Mouse (Mus musculus) lung, adult 10 weeks (tissue): ENCODE results near the gene Ppp3cb. TPM values are rescaled to one million over a fixed set of nuclear protein-coding genes. Genes with fewer than 3 reads are reported as not detected.

Experiments used
- polyA plus RNA-seq: library from polyadenylated mRNA; stranded (reverse); fragments of 350-450 nt; fragmentation: Illumina TruSeq; extraction: RNeasy Lipid Tissue Mini Kit (QIAGEN cat#74804); gene quantifications from one replicate; pipeline ENCODE4 v1.2.3, GENCODE M21; 2014; ENCODE audit warnings: low read depth, low replicate concordance; ENCODE audit not compliant: insufficient read depth

Ppp3cb gene
- 27.9 TPM for polyA plus RNA-seq

DNA sequence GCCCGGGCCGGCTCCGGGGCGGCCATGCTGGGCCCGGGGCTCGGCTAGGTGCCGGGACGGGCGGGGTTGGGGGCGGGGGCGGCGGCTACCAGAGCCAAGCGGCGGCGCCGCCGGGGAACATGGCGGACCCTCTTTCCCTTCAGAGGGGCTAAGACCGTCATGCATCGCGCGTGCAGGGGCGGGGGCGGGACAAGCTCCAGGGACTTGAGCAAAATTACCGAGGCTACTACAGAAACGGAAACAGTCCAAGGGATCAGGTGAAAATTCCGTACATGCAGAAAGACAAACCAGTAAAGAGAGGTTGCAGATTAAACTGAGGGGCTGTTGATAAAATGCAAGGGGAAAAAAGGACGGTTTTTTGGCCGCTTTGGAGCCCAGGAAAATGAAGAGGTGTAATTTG lies at the start of gene Ppp3cb:
Gene Ppp3cb (minus strand): TSS at position 159 of the 400 bp plus-strand sequence.

GRCm38 (mm10) chr14:20496603-20497002 lies 49.8 kb downstream of the Ppp3cb start, which contains the start of gene Mss51:
Mss51 (minus strand) TSS chr14:20496901.

GRCm38 (mm10) chr14:20479291-20480194 lies 66.8 kb downstream of the Ppp3cb start, which contains the start of gene Anxa7:
Anxa7 (minus strand) TSS chr14:20480133.

DNA sequence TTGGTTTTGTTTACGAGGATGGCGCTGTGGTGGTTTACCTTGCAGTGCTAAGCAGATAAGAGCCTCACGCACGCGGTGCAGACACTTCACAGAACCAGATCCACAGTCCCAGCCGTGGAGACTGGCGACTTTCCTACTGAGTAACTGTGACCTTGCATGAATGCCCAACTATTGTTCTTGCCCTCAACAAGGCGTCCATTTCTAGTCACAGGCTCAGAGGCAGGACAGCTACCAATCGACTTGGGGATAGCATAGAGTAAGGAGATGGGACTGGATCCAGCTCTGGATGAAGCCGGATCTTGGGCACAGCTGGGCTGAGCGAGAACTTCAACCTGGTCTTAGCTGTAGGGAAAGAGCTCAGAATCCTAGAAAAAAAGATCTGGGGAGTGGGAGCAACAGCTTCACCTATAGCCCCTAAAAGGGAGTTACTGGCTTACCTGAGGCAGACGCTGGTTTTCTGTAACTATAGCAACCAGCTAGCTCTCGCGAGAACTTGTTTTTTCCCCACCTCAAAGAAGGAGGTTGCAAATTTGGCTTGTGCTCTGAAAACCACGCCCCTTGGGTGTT lies 94.5 kb downstream of the Ppp3cb start, which contains the start of gene Cfap70:
Gene Cfap70 (minus strand): TSS at position 462 of the 567 bp plus-strand sequence.

Other genes with a start within 250 kb of the Ppp3cb start
- 11.6 TPM for gene Ecd, start 198.5 kb downstream of the Ppp3cb start, polyA plus RNA-seq
- 17.4 TPM for gene Fam149b, start 198.4 kb downstream of the Ppp3cb start, polyA plus RNA-seq
- gene Dnajc9, start 157.7 kb downstream of the Ppp3cb start, polyA plus RNA-seq: 30.7 TPM
- gene Mrps16, start 152.9 kb downstream of the Ppp3cb start, polyA plus RNA-seq: 67.1 TPM
- 3.1 TPM for gene Cfap70, start 94.3 kb downstream of the Ppp3cb start, polyA plus RNA-seq
- 69.0 TPM for gene Anxa7, start 66.4 kb downstream of the Ppp3cb start, polyA plus RNA-seq
- gene Mss51, start 49.7 kb downstream of the Ppp3cb start, polyA plus RNA-seq: 0.38 TPM
- gene Usp54, start 94.5 kb upstream of the Ppp3cb start, polyA plus RNA-seq: 7.0 TPM
- gene Myoz1, start 110.0 kb upstream of the Ppp3cb start, polyA plus RNA-seq: 0.24 TPM
- 0.87 TPM for gene Synpo2l, start 121.8 kb upstream of the Ppp3cb start, polyA plus RNA-seq
- gene Sec24c, start 127.7 kb upstream of the Ppp3cb start, polyA plus RNA-seq: 30.6 TPM
- gene Fut11, start 148.4 kb upstream of the Ppp3cb start, polyA plus RNA-seq: 11.0 TPM
- 110 TPM for gene Chchd1, start 156.4 kb upstream of the Ppp3cb start, polyA plus RNA-seq
- gene Zswim8, start 161.0 kb upstream of the Ppp3cb start, polyA plus RNA-seq: 33.3 TPM
- 11.4 TPM for gene Ndst2, start 188.0 kb upstream of the Ppp3cb start, polyA plus RNA-seq
- 13.8 TPM for gene Camk2g, start 247.5 kb upstream of the Ppp3cb start, polyA plus RNA-seq